Mouse (Mus musculus): ENCODE measurements around the gene Chl1.

GRCm38 (mm10) chr6:103622117-103622713 lies 111.8 kb downstream of the Chl1 start:
- TF ChIP-seq ZC3H11A (IDR thresholded peaks at IDR 0.05; ENCODE audit: borderline replicate concordance, low read depth, low read length) (no peak), HCFC1 (IDR thresholded peaks at IDR 0.05; ENCODE audit: borderline replicate concordance, insufficient read depth, low read length) (no peak), CHD2 (IDR thresholded peaks at IDR 0.05; ENCODE audit: low read depth, low read length) (no peak), MAFK (IDR thresholded peaks at IDR 0.05; ENCODE audit: insufficient read depth, low read depth, low read length) (no peak), ZNF384 (IDR thresholded peaks at IDR 0.05; ENCODE audit: low read depth, low read length) (no peak)

Data from ES-E14 (cell line).